Mouse (Mus musculus): ENCODE results near the gene Exoc6. TPM values are rescaled to one million over a fixed set of nuclear protein-coding genes. Genes with fewer than 3 reads are reported as not detected.
"Not testable (repeated sequence)": the region's sequence is repeated elsewhere in the genome, so short reads cannot be mapped to it uniquely, and the experiment has no call there.

The Exoc6 gene
- total RNA-seq, 2 experiments from 2014 or later: 40.6 to 41.3 TPM

DNA sequence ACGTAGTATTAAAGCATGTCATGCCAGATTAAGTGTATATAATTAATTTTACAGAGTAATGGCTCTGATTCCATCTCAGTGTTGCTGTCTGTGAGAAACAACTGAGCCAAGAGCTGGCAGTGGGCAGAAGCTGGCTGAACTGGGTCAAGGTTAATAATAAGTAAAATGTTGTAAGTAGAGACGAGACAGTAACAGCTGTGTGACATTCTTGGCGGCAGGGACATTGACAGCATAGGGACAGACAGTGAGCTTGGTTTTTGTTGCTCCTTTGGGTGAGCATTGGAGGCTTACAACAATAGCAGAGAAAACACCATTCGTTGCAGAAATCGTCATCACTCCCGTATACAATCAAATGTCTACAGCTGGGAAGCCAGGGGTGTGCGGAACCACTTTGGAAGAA, 13.8 kb upstream of the Exoc6 start:
- DNase-seq (ENCODE audit: low spot score in 2 of 2): no peak

DNA sequence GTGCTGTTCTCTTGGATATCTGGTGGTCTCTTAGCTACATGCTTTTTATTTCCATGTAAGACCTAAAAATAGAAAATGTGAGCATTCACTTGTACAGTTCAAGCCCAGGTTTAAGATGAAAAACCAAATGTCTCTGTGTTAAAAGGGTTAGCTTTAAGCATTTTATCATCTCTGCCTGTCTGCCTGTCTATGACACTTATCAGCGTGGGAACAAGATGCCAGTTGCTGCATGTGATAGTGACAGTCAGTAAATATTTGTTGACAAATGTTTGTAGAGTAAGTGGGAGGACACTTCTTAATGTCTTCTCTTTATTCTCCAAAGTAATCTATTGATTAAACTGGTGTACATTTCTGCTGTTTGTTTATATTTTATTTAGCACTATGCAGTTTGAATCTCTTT, 12.5 kb upstream of the Exoc6 start:
- DNase-seq (ENCODE audit: low spot score in 2 of 2): no peak

DNA sequence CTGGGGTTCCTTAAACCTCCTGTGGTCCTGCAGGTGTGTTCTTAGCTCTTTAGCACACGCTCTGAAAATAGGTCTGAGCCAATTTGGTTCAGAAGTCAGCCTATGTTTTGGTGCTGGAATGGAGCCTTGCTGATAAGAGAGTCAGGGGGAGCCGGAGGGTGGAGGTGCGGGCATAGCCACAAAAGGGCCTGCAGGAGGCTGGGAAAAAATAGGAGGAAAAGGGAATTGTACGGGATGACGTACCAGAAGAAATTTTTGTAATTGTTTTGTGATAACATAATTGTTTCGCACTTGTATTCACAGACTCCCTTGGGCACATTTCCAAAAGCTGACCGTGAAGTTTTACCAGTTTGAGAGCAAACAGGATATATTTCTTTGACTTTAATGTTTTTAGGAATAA, 10.0 kb upstream of the Exoc6 start:
- no peak for DNase-seq (ENCODE audit: low spot score in 2 of 2)

DNA sequence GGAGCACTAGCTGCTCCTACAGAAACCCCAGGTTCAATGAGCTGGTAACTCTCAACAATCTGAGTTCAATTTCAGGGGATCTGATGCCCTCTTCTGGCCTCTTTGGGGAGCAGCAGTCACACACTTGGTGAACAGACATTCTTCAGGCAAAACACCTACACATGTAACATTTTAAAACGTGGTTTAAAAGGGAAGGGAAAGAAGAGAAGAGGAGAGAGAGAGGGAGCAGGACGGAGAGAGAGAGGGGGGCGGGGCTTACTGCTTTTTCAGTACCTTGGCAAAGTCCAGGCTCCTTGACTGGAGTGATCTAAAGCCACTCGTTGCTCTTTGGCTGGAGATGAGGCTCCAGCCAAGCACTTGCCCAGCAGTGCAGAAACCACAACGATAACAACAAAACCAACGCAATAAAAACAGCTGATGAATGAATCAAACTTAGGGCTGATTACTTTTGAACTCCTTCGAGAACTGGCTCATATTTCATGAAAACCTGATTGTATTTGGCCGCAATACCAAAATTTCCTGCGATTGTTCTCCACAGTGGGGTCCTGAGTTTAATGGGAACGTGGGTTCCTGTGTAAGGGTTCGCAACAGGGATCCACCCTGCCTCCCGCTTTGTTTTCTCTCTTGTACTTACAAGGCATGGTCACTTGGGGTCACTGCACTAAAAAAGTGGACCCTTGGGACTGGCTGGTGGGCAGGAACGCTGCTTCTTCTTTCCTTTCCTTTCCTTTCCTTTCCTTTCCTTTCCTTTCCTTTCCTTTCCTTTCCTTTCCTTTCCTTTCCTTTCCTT, 6.5 kb upstream of the Exoc6 start:
- no peak for DNase-seq (ENCODE audit: low spot score in 2 of 2)

DNA sequence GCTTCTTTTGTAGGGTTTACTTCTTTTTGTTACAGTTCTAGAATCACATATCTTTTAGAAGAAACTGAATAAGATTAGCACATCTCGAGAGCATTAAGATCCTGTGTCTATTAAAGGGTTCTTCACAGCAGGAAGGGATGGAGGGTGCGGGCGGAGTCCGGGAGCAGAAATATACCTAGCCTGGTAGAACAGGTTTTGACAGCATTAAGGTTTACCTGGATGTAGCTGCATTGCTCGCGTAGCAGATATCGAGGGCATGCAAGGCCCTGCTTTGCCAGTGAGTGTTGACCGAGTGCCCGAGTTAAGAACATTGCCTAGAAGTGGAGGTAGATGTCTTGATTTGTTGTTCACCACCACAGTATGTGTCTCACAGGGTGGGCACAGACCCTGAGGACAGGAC, 5.7 kb upstream of the Exoc6 start:
- DNase-seq (ENCODE audit: low spot score in 2 of 2): no peak

DNA sequence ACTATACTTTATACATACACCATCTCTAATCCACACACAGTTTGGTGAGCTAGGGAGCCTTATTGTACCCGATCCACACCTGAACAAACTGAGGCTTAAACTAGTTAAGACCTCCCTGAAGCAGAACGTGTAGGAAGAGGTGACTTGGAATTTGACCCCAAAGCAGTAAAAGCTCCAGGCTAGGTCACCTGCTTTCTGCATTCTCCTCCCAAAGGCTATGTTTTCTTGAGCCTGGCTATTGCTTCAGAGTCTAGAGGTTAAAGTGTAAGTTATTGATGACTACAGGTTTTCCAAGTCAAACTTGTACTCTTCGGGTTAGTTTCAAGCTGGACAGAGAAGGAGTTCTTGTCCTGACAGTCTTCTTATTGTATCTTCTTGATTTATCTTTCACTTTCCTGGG, 5.0 kb upstream of the Exoc6 start:
- DNase-seq (ENCODE audit: low spot score in 2 of 2): no peak

DNA sequence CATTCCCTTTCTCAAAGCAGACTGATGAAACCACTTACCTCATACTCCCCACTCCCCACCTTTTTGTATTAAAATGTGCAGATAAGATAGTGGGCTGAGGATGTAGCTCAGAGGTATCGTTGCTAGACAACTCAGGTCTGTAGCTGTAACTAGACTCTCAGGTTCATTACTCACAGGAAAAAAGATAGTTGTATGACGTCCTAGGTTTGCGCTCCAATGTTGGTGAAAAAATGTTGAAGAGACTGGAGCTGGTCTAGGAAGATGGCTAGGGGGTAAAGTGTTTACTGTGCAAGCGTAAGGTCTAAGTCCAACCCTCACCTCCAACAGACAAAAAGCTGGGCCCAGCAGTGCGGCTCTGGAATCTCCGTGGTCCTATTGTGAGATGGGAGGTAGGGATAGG, 4.5 kb upstream of the Exoc6 start:
- no peak for DNase-seq (ENCODE audit: low spot score in 2 of 2)

DNA sequence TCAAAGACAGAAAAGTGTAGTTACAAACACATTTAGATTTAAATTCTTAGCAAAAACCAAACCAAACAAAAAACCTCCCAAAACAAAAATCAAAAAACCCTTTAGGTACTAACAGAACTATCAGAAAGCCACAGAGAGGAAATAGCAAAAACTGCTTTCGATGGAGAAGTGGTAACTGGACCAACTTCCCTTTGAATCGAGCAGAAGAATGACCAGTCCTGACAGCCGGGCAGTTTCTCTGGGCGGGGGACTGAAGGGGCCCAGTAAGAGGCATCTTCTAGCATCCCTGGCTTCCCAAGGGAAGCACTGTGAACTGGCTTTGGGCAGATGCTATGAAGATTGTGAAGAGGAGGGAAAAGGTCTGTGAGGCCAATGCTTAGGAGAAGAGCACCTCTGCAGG, 3.4 kb upstream of the Exoc6 start:
- no peak for DNase-seq (ENCODE audit: low spot score in 2 of 2)

DNA sequence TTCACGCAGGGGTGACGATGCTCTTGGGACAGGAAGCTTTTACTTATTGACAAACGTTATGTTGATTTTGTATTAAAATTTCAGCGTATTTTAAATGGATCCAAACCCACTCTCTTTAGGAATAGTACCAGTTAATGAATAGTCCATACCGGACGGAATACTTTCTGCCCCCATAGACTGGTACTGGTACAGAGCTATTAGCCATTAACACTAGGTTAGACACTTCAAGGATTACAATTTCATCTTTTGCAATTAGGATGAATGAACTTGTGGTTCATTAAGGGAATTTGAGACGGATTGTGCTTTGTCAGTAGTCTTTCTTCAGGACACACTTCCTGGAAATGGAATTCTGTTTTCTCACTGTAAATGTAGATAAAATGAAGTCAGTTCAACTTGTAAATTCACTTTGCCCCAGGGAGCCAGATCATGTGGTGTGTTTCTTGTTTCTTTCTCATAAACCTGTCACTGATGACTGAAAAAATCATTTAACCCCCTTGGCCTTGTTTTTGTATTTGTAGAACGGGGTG, 885 bp downstream of the Exoc6 start:
- no peak for DNase-seq (ENCODE audit: low spot score in 2 of 2)

DNA sequence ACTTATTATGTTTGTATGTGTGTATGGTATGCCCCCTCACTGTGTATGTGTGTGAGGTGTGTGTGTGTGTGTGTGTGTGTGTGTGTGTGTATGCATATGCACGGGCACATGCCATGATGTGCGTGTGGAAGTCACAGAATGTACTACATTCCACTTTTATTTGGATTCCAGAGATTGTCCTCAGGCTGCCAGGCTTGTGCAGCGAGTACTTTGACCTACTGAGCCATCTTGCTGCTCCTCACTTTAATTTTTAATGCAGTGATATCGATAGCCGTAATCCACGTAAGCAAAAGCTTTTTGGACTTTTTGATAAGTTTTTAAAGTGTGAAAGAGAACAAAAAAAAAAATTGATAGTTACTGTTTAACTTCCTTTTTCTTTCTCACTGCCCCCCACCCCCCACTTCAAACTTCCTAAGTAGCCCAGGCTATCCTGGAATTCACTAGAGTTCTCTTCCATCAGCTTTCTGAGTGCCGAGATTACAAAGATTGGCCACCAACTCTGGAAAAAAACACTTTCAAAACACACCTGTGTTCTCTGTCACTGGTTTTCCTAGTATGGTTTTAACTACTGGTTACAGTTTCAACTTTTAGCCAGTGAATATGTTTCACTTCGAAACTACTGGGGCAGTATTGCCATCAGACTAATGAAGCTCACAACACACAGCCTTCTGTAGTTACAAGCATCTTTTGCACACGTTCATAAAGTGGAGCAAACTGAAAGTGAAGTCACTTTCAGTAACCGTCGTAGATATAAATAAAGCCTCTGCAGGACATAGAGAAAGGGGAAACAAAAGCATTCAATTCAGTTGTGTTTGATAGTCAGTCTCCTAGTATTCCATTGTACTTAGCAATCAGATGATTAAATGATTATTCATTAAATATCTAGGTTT, 3.4 kb downstream of the Exoc6 start:
- DNase-seq (ENCODE audit: low spot score in 2 of 2): no peak

DNA sequence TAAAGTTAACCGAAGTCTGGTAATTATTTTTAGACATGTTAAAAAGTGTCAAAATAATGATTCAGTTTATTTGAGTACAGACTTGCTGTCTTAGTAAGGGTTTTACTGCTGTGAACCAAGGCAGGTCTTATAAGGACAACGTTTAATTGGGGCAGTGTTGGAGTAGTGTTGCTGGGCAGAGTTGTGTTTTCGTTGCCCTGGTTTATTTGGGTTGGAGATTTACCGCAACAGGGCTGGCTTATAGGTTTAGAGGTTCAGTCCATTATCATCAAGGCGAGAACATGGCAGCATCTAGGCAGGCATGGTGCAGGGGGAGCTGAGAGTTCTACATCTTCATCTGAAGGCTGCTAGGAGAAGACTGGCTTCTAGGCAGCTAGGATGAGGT, 4.0 kb downstream of the Exoc6 start:
- DNase-seq (ENCODE audit: low spot score in 2 of 2): not testable (repeated sequence)

DNA sequence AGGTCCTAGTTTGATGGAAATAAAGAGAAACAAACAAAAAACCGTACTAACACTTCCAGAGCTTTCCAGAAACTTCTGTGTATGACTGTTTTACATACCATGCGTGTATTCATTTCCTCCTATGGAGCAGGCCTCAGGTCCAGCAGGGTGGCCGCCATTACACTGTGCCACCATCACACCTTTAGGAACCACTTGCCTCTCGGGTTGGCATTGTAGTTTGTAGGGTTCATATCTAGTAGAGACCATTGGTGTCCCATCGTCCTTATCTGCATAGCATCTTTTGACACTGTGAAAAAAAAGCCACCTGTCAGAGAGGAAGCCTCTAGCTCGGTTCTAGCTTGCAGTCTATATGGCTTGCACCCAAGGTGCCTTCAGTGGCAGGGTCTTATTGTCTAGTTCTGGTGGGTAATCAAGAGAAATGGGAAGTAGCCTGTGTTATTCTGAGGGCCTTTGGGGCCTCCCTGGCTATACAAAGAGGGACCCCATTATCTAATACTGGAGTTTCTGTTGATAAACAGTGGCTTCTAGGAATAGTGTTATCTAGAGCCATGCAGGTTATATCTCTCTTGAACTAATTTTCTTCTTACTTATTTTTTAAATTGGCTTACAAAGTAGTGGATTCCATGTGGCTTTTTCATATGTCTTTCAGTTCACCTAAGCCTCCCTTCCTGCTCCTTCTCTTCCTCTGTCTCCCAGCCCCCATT, 5.8 kb downstream of the Exoc6 start:
- DNase-seq (ENCODE audit: low spot score in 2 of 2): no peak

DNA sequence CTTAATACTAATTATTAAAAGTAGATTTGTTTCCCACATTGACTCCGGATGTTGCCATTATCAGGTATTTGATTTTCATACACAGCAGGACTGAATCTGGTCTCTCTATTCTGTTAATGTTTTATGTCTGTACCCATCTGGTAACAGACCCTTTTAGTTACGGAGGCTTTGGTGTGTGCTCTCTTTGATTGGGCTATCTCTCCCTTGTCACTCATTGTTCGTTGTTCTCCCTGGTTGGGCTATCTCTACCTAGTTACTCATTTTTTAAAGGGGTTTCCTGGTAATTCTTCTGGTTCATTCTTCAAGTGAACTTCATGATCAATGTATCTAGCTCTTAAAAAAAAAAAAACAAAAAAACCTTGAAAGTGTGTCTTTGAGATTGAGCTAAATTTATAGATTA, 7.7 kb downstream of the Exoc6 start:
- DNase-seq (ENCODE audit: low spot score in 2 of 2): no peak

DNA sequence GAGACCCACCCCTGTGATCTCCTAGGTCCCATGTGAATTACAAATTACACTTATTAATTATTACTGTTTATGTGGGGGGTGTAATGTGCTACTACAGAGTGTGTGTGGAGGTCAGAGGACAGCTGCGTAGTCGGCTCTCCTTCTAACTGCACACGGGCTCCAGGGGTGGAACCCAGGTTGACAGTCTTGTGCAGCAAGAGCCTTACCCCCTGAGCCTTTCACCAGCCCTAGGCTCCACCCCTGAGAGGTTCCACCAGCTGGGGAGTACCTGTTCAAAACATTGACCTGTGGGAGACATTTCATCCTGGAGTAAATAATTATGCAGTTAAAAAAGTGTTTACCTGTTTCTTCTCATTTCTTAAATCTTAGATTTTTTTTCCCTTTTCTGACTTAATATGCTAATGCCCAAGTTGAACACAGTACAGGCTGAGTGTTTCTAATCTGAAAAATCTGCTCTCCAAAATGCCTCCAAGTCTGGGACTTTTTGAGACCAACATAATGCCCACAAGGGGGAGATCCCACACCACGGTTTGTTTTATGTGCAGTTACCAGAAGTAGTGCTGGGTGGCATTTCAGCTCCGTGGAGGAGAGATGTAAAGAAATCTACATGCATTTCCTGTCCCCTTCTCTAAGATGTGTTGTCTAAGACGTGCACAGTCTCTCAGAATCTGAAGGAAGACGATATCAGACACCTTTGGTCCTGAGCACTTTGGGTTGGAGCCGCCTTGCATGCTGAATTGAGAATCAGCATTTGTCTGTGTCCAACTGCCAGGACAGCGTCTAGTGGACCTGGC, 9.3 kb downstream of the Exoc6 start:
- DNase-seq (ENCODE audit: low spot score in 2 of 2): no peak

DNA sequence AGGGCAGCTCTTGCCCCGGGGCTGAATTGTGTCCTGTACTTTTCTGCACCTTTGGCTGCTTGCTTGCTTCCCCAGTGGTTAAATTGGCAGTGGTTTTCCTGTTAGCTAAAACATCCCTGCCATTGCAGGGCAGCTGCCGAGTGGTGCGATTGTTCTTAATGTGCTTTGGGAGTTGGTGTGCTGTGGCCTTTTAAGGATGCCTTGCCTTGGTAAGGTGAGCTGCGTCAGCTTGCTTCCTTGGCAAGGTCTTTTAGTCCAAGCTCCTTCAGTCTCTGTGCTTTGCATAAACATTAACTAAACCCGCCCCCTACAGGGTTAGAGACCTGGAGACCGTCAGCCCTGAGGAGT, 9.8 kb downstream of the Exoc6 start:
- DNase-seq (ENCODE audit: low spot score in 2 of 2): no peak

DNA sequence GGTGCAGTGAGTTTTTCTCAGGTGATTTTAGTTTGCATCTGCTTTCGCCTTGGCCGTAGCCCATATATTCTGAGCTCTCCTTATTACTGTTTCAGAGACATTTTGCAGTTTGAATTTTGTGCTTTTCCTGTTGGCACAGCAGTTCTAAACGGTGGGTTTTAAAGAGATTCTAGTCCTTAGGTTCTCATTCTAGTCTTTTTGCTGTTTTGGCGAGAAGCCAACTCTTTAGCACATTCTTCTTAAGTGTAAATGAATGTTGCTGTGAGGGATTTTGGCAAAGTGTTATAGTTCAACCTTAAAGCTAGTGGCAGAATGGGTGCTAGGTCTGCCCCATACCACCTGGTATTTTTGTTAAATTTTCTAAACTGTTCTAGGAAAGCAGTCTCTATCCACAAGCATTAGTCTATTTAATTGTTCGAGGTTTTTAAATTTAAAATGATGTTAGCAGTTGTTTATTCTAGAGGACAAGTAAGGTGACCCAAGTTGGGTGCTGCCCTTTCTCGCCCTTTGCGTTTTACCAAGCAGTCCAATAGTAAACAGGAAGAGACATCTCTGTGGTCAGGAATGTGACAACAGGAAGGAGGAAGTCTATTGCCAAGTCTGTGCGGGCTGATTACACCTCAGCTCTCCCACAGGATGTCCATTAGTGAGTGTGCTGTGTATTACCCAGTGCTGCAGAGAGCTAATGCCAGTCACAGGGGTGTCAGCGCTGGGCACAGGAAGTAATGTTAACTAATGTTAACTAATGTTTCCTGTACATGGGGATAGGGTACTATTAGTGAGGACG, 11.1 kb downstream of the Exoc6 start:
- no peak for DNase-seq (ENCODE audit: low spot score in 2 of 2)

DNA sequence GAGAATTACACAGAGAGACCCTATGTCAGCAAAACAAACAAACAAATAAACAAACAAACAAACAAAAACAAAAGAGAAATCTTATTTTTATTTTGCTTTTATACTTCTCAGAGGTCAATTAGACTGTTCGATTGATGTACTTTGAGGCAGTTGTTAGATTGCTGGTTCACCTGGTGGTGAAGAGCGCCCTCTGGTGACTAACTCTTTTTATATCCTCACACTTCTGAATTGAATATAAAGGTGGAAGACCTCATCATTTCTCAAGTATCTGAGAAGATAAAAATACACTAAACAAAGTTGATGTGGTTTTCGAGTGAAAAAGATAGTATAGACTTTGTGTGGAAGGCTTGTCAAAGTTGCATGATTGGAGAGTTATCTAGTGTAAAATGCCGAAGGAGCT, 13.5 kb downstream of the Exoc6 start:
- peak; percentile 31 to 55 for DNase-seq (ENCODE audit: low spot score in 2 of 2)

DNA sequence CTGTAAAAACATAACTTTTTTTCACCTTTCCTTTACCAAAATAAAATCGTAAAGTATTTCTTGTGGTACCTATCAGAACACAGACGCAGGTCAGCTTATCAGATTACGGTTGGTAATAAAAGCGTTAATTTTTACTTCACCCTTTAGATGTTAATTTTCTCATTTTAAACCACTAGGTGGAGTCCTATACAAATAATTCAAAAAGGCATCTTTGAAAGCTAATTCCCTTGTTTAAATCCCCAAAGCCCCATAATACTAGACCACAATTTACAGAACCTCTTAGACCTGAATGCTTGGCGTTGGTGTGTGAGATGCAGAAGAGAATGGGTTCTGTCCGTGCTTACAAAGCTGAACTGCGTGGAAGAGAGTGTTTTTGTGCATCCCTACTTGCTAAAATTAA, 15.6 kb downstream of the Exoc6 start:
- no peak for DNase-seq (ENCODE audit: low spot score in 2 of 2)

DNA sequence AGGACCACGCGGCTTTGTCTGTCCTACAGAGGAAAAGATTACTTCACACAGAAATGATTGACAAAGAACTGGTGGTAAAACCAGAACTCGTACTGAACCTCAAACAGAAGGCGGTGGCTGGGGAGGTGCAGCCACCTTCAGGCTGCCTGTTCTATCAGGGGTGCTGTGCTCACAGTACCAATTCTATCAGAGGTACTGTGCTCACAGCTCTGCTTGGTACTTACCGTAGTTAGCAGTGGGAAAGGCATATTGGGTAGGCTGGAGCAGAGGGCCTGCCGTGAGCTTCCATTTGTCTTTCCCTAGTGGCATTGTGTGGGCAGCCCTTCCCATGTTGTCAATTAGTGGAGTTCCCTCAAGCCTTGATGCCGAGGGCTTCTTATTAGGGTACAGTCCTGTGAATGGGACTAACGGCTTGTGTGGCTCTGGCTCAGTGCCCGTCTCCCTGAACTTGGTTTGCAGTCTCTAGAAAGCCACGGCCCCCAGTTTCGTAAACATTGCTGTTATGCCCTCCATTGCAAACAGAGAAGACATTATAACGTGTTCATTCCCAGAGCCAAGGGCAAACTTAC, 19.1 kb downstream of the Exoc6 start:
- no peak for DNase-seq (ENCODE audit: low spot score in 2 of 2)

All from left cerebral cortex, adult 18-20 months (tissue).